Mouse (Mus musculus): ENCODE results near the gene C1qa.

DNA sequence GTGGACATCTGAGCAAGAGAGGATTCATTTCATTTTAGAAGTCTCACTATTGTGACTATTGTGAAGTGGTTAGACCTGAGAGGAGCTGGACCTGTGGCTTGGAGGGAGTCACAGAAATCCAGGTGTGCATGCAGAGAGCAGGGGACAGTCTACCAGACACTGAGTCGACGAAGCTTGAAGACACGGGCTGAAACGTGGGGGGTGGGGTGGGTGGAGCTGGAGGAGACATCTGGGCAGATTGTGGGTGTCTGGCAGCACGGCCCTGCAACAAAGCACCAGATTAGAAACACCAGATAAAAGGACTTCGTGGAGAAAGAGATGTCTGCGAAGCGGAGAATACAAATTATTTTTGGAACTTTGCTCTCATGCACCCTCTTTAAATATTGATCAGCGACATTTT lies 35.1 kb downstream of the C1qa start:
- no peak for TF ChIP-seq CTCF (IDR thresholded peaks at IDR 0.05; ENCODE audit: low read depth)
- TF ChIP-seq EP300 (IDR thresholded peaks at IDR 0.05; ENCODE audit: low read depth): no peak
